Mouse (Mus musculus): Measurements from ENCODE around the gene Dhx29.

DNA sequence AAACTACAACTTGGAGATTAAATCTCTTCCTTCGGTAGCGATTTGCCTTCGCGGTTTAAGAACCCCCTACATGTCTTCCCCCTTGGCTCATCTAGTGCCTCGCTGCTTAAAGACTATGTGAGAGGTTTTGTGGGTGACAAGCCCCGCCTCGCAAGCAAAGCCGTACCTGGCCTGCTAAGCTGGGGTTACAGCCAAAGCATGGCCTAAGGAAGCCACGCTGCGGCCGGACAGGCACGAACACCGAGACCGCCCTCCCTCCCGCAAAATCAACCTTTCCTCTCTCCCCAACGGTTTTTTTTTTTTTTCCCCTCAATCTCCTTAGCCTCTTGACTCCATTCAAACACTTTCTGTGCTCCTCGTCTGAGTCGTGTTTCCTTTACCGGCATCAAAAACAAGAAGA, 458 bp upstream of the Dhx29 start:
- TF ChIP-seq POLR2A (IDR thresholded peaks at IDR 0.05; ENCODE audit: low read depth, low read length) (no peak), CTCF (IDR thresholded peaks at IDR 0.05; ENCODE audit: borderline replicate concordance, insufficient read depth, low read length) (no peak)
